Mouse (Mus musculus) thymus, postnatal 4 days (tissue): ENCODE measurements around the gene Cacna2d3.

Experiments used
- DNase-seq: peaks from one replicate; pipeline ENCODE4 v3.0.0; 2021

The Cacna2d3 gene

DNA sequence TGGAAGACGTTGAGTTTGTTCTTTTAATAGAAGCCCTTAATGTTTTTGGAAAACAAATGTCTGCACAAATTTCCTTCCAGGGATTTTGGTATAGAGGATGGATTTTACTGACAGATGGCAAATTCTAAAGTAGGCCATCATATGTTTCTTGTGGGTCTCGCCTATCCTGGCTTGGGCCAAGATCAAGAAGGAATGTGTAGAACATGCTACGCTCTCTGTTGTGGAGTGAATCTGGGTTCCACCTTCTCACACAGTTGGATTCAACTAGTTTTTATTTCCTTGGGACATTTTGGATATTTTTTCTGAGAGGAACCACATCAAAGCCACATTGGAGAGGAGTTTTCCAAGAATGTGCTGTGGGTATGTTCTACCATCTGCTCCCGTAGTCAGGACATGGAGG, 835.0 kb downstream of the Cacna2d3 start:
- no peak for DNase-seq

DNA sequence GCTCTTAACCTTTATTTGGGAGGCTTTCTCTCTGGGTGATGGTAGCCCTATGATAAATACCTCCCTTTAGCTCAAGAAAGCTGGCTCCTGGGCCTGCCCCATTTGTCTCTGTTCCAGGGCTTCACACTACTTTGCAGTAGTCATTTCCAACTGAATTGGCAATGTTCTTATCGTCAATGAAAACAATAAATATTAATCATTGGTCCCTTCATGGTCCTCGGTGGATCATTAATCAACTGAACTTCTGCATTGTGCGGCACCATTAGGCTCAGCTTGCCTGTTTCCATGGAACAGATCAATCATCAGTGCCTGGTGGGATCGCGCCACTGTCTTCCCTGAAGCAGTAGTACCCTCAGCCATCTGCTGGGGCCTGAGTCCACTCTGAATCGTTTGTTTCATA, 850.7 kb downstream of the Cacna2d3 start:
- DNase-seq = no peak

DNA sequence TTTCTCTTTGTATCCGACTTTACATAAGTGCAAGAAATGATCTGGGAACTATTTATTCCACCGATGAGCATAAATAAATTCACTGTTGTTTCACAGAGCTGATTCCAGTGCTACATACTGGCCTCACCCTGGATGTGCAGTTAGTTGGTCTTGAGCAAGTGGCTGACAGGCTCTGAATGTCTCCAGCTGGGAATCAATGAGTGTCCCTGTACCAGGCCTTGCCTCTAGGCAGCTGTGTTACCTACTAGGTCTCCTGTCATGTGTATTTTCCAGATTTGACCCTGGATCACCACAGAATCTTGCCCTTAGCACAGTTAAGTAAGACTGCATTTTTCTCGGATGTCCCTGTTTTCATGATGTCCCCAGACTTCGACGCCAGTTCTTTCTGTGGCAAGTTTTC, 851.3 kb downstream of the Cacna2d3 start:
- no peak for DNase-seq

DNA sequence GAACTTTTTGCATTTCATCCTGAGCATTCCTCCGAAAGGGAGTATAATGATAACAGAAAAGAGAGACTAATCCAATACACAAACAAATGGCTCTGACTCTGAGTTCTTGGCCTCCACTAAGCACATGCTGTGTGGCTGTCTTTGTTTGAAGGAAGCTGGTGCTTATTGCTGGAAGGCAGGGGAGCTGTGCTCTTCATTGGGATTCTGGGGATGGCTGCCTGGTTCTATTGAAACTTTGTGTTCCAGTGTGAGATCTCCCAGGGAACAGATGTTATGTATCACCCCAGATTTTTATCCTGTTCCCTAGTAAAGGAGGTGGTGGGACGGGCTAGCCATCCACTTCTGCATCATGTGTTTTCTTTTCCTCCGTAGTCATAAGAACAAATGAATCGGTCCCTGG, 856.7 kb downstream of the Cacna2d3 start:
- DNase-seq = no peak

DNA sequence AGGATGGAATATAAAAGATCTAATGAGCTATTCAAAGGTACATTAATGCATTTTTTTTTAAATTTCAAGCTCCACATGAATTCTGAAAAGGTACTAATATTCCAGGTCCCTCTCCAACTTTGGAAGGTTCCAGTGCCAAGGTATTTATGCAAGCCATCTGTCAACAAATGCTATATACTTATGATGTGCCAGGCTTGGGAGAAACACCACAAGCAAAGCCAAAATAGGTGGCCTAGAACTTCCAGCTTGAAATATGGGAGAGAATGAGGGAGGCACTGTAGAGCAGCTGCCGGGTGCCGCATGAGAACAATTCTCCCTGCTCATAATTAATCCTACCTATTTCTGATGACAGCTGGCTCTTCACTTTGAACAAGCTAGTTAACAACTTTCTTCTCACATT, 860.5 kb downstream of the Cacna2d3 start:
- no peak for DNase-seq
